Mouse (Mus musculus) heart, embryonic 15.5 days (tissue): ENCODE results near the gene Farsa. TPM values are rescaled to one million over a fixed set of nuclear protein-coding genes. Genes with fewer than 3 reads are reported as not detected.

Experiments used
- ATAC-seq: fragments of 200-750 bp; cut with Nextera tagmentation; replicated peaks from 2 replicates; pipeline ENCODE4 v1.8.0; 2017; ENCODE audit warnings: low read depth, moderate TSS enrichment; ENCODE audit not compliant: insufficient number of reproducible peaks, insufficient read depth, low FRiP score
- H3K27ac ChIP-seq: fragments of 300-500 bp; sonication (generic); 2 replicates; pipeline ENCODE4 v1.5.1; 2015; ENCODE audit warnings: mild to moderate bottlenecking, inconsistent platforms
- H3K27me3 ChIP-seq: fragments of 300-500 bp; sonication (generic); 2 replicates; pipeline ENCODE4 v1.6.1; 2015; ENCODE audit warnings: inconsistent platforms
- H3K36me3 ChIP-seq: fragments of 300-500 bp; sonication (generic); 2 replicates; pipeline ENCODE4 v1.6.1; 2015; ENCODE audit warnings: mild to moderate bottlenecking, inconsistent platforms
- H3K4me1 ChIP-seq: fragments of 300-500 bp; sonication (generic); replicated peaks from 2 replicates; pipeline ENCODE4 v1.6.1; 2015; ENCODE audit warnings: inconsistent platforms
- H3K4me2 ChIP-seq: fragments of 300-500 bp; sonication (generic); 2 replicates; pipeline ENCODE4 v1.6.1; 2015; ENCODE audit warnings: inconsistent platforms, mild to moderate bottlenecking, moderate library complexity
- H3K4me3 ChIP-seq: fragments of 300-500 bp; sonication (generic); 2 replicates; pipeline ENCODE4 v1.5.1; 2015; ENCODE audit warnings: mild to moderate bottlenecking, inconsistent platforms
- H3K9ac ChIP-seq: fragments of 300-500 bp; sonication (generic); 2 replicates; pipeline ENCODE4 v1.6.1; 2015; ENCODE audit warnings: mild to moderate bottlenecking, inconsistent platforms
- H3K9me3 ChIP-seq: fragments of 300-500 bp; sonication (generic); replicated peaks from 2 replicates; pipeline ENCODE4 v1.6.1; 2016; ENCODE audit warnings: inconsistent platforms
- WGBS: fragments of 180-500 bp; shearing (Covaris S2); methylation state at CpG from one replicate; pipeline ENCODE4 v1.1.7; 2015; ENCODE audit warnings: mixed read lengths; 5-methylcytosine and 5-hydroxymethylcytosine counted together
- microRNA-seq: library from miRNA; unstranded; fragments of <30 nt; microRNA quantifications from one replicate; pipeline ENCODE4, GENCODE M21; 2016
- polyA plus RNA-seq: library from polyadenylated mRNA; unstranded; fragments of >200 nt; fragmentation: Nextera tagmentation; extraction: Ambion mirVana; gene quantifications from 2 replicates; pipeline ENCODE4 v1.2.1, GENCODE M21; 2015

Gene Farsa
- polyA plus RNA-seq, 1 experiment from 2014 or later, result 44.5 TPM

DNA sequence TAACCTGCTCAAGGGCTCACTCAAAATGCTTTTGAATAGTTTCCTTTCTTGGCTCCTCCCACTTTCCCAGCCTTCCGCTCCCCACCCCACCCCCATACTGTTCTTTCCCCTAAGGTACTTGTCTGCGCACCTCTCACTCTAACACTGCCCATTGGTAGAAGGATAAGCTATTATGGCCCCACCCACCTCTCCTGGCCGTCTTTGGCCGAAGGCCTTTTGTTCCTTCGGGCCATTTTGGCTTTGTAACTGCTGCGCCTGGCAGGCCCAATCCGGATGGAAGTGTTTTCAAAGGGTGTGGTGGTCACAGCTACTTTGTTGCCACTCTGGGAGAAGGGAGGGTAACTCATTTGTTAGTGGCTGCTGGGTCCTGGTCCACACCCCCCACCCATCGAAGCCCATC is 58.5 kb downstream of the Farsa start:
- Histone ChIP-seq H3K27ac (no peak overlapping the region), H3K36me3 (no peaks in the 10 kb centered on the region), H3K4me2 (no peak overlapping the region), H3K9ac (no peak overlapping the region), H3K9me3 (no peaks in the 10 kb centered on the region), H3K27me3 (peaks cover 92% of the 10 kb centered on the region), H3K4me1 (peaks cover 17% of the 10 kb centered on the region), H3K4me3 (no peak overlapping the region)
- ATAC-seq, result no peak
- 82% methylated on average over 8 of the region's 8 CpGs for WGBS

DNA sequence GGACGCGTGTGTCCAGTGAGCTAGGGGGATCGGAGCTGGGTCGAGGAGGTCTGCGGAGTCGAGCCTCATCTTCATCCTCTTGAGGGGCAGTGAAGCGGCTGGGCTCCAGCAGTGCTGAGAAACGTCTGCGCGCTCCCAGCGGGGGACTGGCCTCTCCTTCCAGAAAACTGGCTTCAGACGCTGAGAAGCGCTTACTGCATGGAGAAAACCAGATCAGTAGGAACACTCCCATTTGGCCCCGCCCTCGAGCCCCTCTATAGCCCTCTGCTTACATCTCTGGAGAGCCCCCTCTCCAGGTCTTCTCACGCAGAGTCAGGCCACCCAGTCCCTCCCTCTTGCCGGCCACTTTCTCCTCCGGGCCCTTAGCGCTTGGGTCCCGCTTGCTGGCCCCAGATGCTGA is 61.0 kb downstream of the Farsa start:
- ATAC-seq, result no peak
- 26% methylated on average over 20 of the region's 20 CpGs for WGBS
- H3K4me3 ChIP-seq, result no peak overlapping the region
- H3K9me3 ChIP-seq, result no peaks in the 10 kb centered on the region
- no peak overlapping the region for H3K9ac ChIP-seq
- peaks cover 79% of the 10 kb centered on the region for H3K27me3 ChIP-seq
- peaks cover 18% of the 10 kb centered on the region for H3K4me1 ChIP-seq
- H3K36me3 ChIP-seq, result no peaks in the 10 kb centered on the region
- H3K27ac ChIP-seq, result no peak overlapping the region
- H3K4me2 ChIP-seq, result no peak overlapping the region

DNA sequence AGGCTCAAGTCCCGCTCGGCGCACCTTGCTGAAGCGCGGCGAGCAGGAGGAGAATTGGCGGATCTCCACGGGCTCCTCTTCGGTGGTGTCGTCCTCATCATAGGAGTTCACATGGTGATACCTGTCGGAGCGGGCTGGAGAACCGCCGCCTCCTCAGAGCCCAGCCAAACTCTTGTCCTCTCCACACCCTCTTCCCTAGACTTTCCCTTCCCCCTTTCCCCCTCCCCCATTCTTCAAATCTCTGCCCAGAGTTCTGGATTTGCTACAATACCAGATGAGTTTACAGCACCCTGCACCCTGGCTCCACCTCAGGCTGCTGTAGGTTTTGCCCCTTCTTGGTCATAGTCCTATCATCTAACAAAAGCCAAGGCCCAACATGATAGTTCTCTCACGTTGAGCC is 61.9 kb downstream of the Farsa start:
- Histone ChIP-seq H3K4me3 (no peak overlapping the region), H3K27me3 (peaks cover 76% of the 10 kb centered on the region), H3K36me3 (no peaks in the 10 kb centered on the region), H3K27ac (no peak overlapping the region), H3K9ac (no peak overlapping the region), H3K4me1 (0 out of 2 replicates have a peak, but pooled peaks cover 10% of the 10 kb centered on the region), H3K9me3 (no peaks in the 10 kb centered on the region), H3K4me2 (no peak overlapping the region)
- no peak for ATAC-seq
- WGBS, result 86% methylated on average over 15 of the region's 15 CpGs

Small RNA genes within 50 kb of the gene (microRNA-seq; reads per million reads assigned to microRNA genes)
- 2.1 reads per million, percentile 2 among the genes with 10 or more reads in this experiment for gene Mir7069

Other genes with a start within 250 kb of the Farsa start
- gene Ier2, start 194.1 kb upstream of the Farsa start, polyA plus RNA-seq, result 34.9 and 50.5 TPM in 2 replicates
- 40.6 and 47.4 TPM in 2 replicates for gene Trmt1, start 170.7 kb upstream of the Farsa start, polyA plus RNA-seq
- gene Nacc1, start 169.1 kb upstream of the Farsa start, polyA plus RNA-seq, result 10.7 and 14.6 TPM in 2 replicates
- 9.2 and 13.2 TPM in 2 replicates for gene Lyl1, start 155.5 kb upstream of the Farsa start, polyA plus RNA-seq
- 4.5 TPM in 2 replicates for gene G430095P16Rik, start 134.0 kb upstream of the Farsa start, polyA plus RNA-seq
- gene Nfix, start 56.6 kb upstream of the Farsa start, polyA plus RNA-seq, result 15.0 and 20.8 TPM in 2 replicates
- 5.8 and 6.4 TPM in 2 replicates for gene Dand5, start 34.2 kb upstream of the Farsa start, polyA plus RNA-seq
- 45.3 and 46.5 TPM in 2 replicates for gene Gadd45gip1, start 25.5 kb upstream of the Farsa start, polyA plus RNA-seq
- gene Rad23a, start 16.3 kb upstream of the Farsa start, polyA plus RNA-seq, result 107 and 123 TPM in 2 replicates
- gene Calr, start 10.1 kb upstream of the Farsa start, polyA plus RNA-seq, result 525 and 658 TPM in 2 replicates
- 23.0 and 32.6 TPM in 2 replicates for gene Syce2, start 15.1 kb downstream of the Farsa start, polyA plus RNA-seq
- 36.4 and 40.1 TPM in 2 replicates for gene Gcdh, start 36.9 kb downstream of the Farsa start, polyA plus RNA-seq
- 1.1 and 4.9 TPM in 2 replicates for gene Klf1, start 44.9 kb downstream of the Farsa start, polyA plus RNA-seq
- gene Dnase2a, start 51.6 kb downstream of the Farsa start, polyA plus RNA-seq, result 4.3 and 7.3 TPM in 2 replicates
- 0.09 and 0.41 TPM in 2 replicates for gene Mast1, start 80.4 kb downstream of the Farsa start, polyA plus RNA-seq
- gene Rtbdn, start 90.0 kb downstream of the Farsa start, polyA plus RNA-seq, result 0.26 TPM in 1 of 2 replicates, not detected in the other
- gene Gm49661, start 112.4 kb downstream of the Farsa start, polyA plus RNA-seq, result not detected in 2 replicates
- gene Prdx2, start 112.6 kb downstream of the Farsa start, polyA plus RNA-seq, result 596 and 644 TPM in 2 replicates
- gene Rnaseh2a, start 112.8 kb downstream of the Farsa start, polyA plus RNA-seq, result 62.9 and 83.7 TPM in 2 replicates
- 11.0 and 16.6 TPM in 2 replicates for gene Junb, start 121.7 kb downstream of the Farsa start, polyA plus RNA-seq
- gene Hook2, start 133.6 kb downstream of the Farsa start, polyA plus RNA-seq, result 5.3 and 8.8 TPM in 2 replicates
- not detected in 2 replicates for gene Best2, start 157.5 kb downstream of the Farsa start, polyA plus RNA-seq
- gene Asna1, start 168.3 kb downstream of the Farsa start, polyA plus RNA-seq, result 97.7 and 106 TPM in 2 replicates
- 68.4 and 77.2 TPM in 2 replicates for gene Trir, start 169.8 kb downstream of the Farsa start, polyA plus RNA-seq
- 17.7 and 22.8 TPM in 2 replicates for gene Tnpo2, start 179.9 kb downstream of the Farsa start, polyA plus RNA-seq
- 15.4 and 22.2 TPM in 2 replicates for gene Fbxw9, start 203.1 kb downstream of the Farsa start, polyA plus RNA-seq
- not detected in 2 replicates for gene Gm5741, start 211.0 kb downstream of the Farsa start, polyA plus RNA-seq
- 46.1 and 52.8 TPM in 2 replicates for gene Dhps, start 214.8 kb downstream of the Farsa start, polyA plus RNA-seq
- gene Wdr83os, start 223.8 kb downstream of the Farsa start, polyA plus RNA-seq, result 106 and 110 TPM in 2 replicates
- 33.1 and 40.8 TPM in 2 replicates for gene Wdr83, start 224.3 kb downstream of the Farsa start, polyA plus RNA-seq
- 30.6 and 41.2 TPM in 2 replicates for gene Man2b1, start 226.3 kb downstream of the Farsa start, polyA plus RNA-seq